Mouse (Mus musculus) embryonic facial prominence, embryonic 15.5 days (tissue): ENCODE data around the gene Plcxd1. TPM values are rescaled to one million over a fixed set of nuclear protein-coding genes. Genes with fewer than 3 reads are reported as not detected.
A peak's percentile ranks its signal among the peaks of the same experiment; 100 is the strongest.
"Not testable (repeated sequence)": the region's sequence is repeated elsewhere in the genome, so short reads cannot be mapped to it uniquely, and the experiment has no call there.

Experiments used
- ATAC-seq: fragments of 200-750 bp; cut with Nextera tagmentation; 2 replicates; pipeline ENCODE4 v1.8.0; 2017; ENCODE audit warnings: low read depth, moderate TSS enrichment; ENCODE audit not compliant: insufficient number of reproducible peaks, low FRiP score, low TSS enrichment
- H3K27ac ChIP-seq: fragments of 300-500 bp; sonication (generic); replicated peaks from 2 replicates; pipeline ENCODE4 v1.5.1; 2015; ENCODE audit warnings: mild to moderate bottlenecking, inconsistent platforms
- H3K27me3 ChIP-seq: fragments of 300-500 bp; sonication (generic); 2 replicates; pipeline ENCODE4 v1.6.1; 2015; ENCODE audit warnings: inconsistent platforms
- H3K36me3 ChIP-seq: fragments of 300-500 bp; sonication (generic); 2 replicates; pipeline ENCODE4 v1.6.1; 2015; ENCODE audit warnings: mild to moderate bottlenecking, inconsistent platforms
- H3K4me1 ChIP-seq: fragments of 300-500 bp; sonication (generic); 2 replicates; pipeline ENCODE4 v1.6.1; 2015; ENCODE audit warnings: inconsistent platforms
- H3K4me2 ChIP-seq: fragments of 300-500 bp; sonication (generic); replicated peaks from 2 replicates; pipeline ENCODE4 v1.6.1; 2015; ENCODE audit warnings: mild to moderate bottlenecking, inconsistent platforms
- H3K4me3 ChIP-seq: fragments of 300-500 bp; sonication (generic); replicated peaks from 2 replicates; pipeline ENCODE4 v1.5.1; 2015; ENCODE audit warnings: mild to moderate bottlenecking, inconsistent platforms
- H3K9ac ChIP-seq: fragments of 300-500 bp; sonication (generic); 2 replicates; pipeline ENCODE4 v1.6.1; 2015; ENCODE audit warnings: inconsistent platforms
- H3K9me3 ChIP-seq: fragments of 300-500 bp; sonication (generic); replicated peaks from 2 replicates; pipeline ENCODE4 v1.6.1; 2016; ENCODE audit warnings: inconsistent platforms
- WGBS: fragments of 180-500 bp; shearing (Covaris S2); methylation state at CpG from one replicate; pipeline ENCODE4 v1.1.7; 2015; 5-methylcytosine and 5-hydroxymethylcytosine counted together
- polyA plus RNA-seq: library from polyadenylated mRNA; unstranded; fragments of >200 nt; fragmentation: Nextera tagmentation; extraction: Ambion mirVana; gene quantifications from 2 replicates; pipeline ENCODE4 v1.2.1, GENCODE M21; 2015

Gene Plcxd1
- polyA plus RNA-seq = 1.9 and 3.9 TPM in 2 replicates

- peaks cover 26% of the 10 kb centered on the region for H3K4me1 ChIP-seq
- H3K36me3 ChIP-seq = peaks cover 21% of the 10 kb centered on the region
- H3K4me2 ChIP-seq = peak within 1 kb of the TSS; percentile 83
- no peaks in the 10 kb centered on the region for H3K27me3 ChIP-seq
- H3K4me3 ChIP-seq = peak within 1 kb of the TSS; percentile 38
- no peak within 1 kb of the TSS for H3K9ac ChIP-seq
- 6% methylated on average over 25 of the region's 25 CpGs for WGBS
- H3K27ac ChIP-seq = peak within 1 kb of the TSS; percentile 17
- H3K9me3 ChIP-seq = no peaks in the 10 kb centered on the region
- peak; percentile 35; the same call in 1 of the 2 replicates for ATAC-seq
Measured at GRCm38 (mm10) chr5:110099656-110100580, at the start of gene Plcxd1. Gene Plcxd1 (plus strand): TSS chr5:110099969.

GRCm38 (mm10) chr5:110057637-110058408 lies 41.9 kb upstream of the Plcxd1 start:
- H3K4me1 ChIP-seq = no peaks in the 10 kb centered on the region
- 2% methylated on average over 19 of the region's 19 CpGs for WGBS
- ATAC-seq = peak; percentile 93
- H3K9me3 ChIP-seq = no peaks in the 10 kb centered on the region
- H3K36me3 ChIP-seq = no peaks in the 10 kb centered on the region
- peak overlapping the region; percentile 50 for H3K4me2 ChIP-seq
- no peaks in the 10 kb centered on the region for H3K27me3 ChIP-seq
- H3K9ac ChIP-seq = 0 out of 2 replicates have a peak overlapping the region, but pooled peaks have one; percentile 33
- 0 out of 2 replicates have a peak overlapping the region, but pooled peaks have one; percentile 51 for H3K27ac ChIP-seq
- peak overlapping the region; percentile 54 for H3K4me3 ChIP-seq

- peaks cover 18% of the 10 kb centered on the region for H3K9me3 ChIP-seq
- H3K4me3 ChIP-seq, ATAC-seq, H3K9ac ChIP-seq, H3K27me3 ChIP-seq, H3K4me1 ChIP-seq, H3K27ac ChIP-seq, H3K36me3 ChIP-seq, H3K4me2 ChIP-seq: not testable (repeated sequence)
- WGBS = 96% methylated on average over 2 of the region's 2 CpGs
Measured at GRCm38 (mm10) chr5:110072413-110072812, 27.4 kb upstream of the Plcxd1 start, which contains the start of gene Gm17655. Gene Gm17655 (minus strand): TSS chr5:110072513.

GRCm38 (mm10) chr5:110082961-110083360 lies 16.8 kb upstream of the Plcxd1 start:
- Histone ChIP-seq H3K36me3 (no peaks in the 10 kb centered on the region), H3K9ac (no peak overlapping the region), H3K9me3 (0 out of 2 replicates have a peak, but pooled peaks cover 16% of the 10 kb centered on the region), H3K27ac (no peak overlapping the region), H3K4me2 (no peak overlapping the region), H3K4me1 (no peaks in the 10 kb centered on the region), H3K27me3 (no peaks in the 10 kb centered on the region), H3K4me3 (no peak overlapping the region)
- WGBS = 78% methylated on average over 4 of the region's 4 CpGs
- no peak for ATAC-seq

GRCm38 (mm10) chr5:110086161-110086866 lies 13.5 kb upstream of the Plcxd1 start:
- Histone ChIP-seq H3K27me3 (no peaks in the 10 kb centered on the region), H3K4me2 (no peak overlapping the region), H3K36me3 (no peaks in the 10 kb centered on the region), H3K4me1 (no peaks in the 10 kb centered on the region), H3K9ac (no peak overlapping the region), H3K27ac (no peak overlapping the region), H3K9me3 (0 out of 2 replicates have a peak, but pooled peaks cover under 1% of the 10 kb centered on the region), H3K4me3 (no peak overlapping the region)
- 31% methylated on average over 14 of the region's 14 CpGs for WGBS
- ATAC-seq = no peak

- Histone ChIP-seq H3K27me3 (no peaks in the 10 kb centered on the region), H3K27ac (no peak overlapping the region), H3K36me3 (no peaks in the 10 kb centered on the region), H3K4me2 (no peak overlapping the region), H3K9me3 (no peaks in the 10 kb centered on the region), H3K9ac (no peak overlapping the region), H3K4me1 (peaks cover 3% of the 10 kb centered on the region), H3K4me3 (no peak overlapping the region)
- WGBS = 69% methylated on average over 2 of the region's 2 CpGs
- ATAC-seq = no peak
Measured at GRCm38 (mm10) chr5:110091546-110091945, 8.2 kb upstream of the Plcxd1 start.

- peak within 1 kb of the TSS; percentile 56 for H3K4me3 ChIP-seq
- peak within 1 kb of the TSS; percentile 29 for H3K9ac ChIP-seq
- H3K4me2 ChIP-seq = peak within 1 kb of the TSS; percentile 76
- peaks cover 3% of the 10 kb centered on the region for H3K4me1 ChIP-seq
- H3K27ac ChIP-seq = peak within 1 kb of the TSS; percentile 56
- no peaks in the 10 kb centered on the region for H3K9me3 ChIP-seq
- 1% methylated on average over 24 of the region's 25 CpGs for WGBS
- ATAC-seq = peak; percentile 93
- no peaks in the 10 kb centered on the region for H3K36me3 ChIP-seq
- no peaks in the 10 kb centered on the region for H3K27me3 ChIP-seq
Measured at GRCm38 (mm10) chr5:110094030-110094846, 5.5 kb upstream of the Plcxd1 start, which contains the start of gene Gm35315. Gene Gm35315 (minus strand): TSS chr5:110094420.

- peak overlapping the region; percentile 56 for H3K27ac ChIP-seq
- no peaks in the 10 kb centered on the region for H3K9me3 ChIP-seq
- H3K4me2 ChIP-seq = peak overlapping the region; percentile 76
- no peaks in the 10 kb centered on the region for H3K27me3 ChIP-seq
- H3K9ac ChIP-seq = peak overlapping the region; percentile 13; the same call in 1 of the 2 replicates
- WGBS = 5% methylated on average over 4 of the region's 4 CpGs
- H3K4me3 ChIP-seq = peak overlapping the region; percentile 56
- H3K4me1 ChIP-seq = peaks cover 4% of the 10 kb centered on the region
- ATAC-seq = no peak
- no peaks in the 10 kb centered on the region for H3K36me3 ChIP-seq
Measured at GRCm38 (mm10) chr5:110094847-110095213, 4.9 kb upstream of the Plcxd1 start.

- Histone ChIP-seq H3K4me2 (no peak overlapping the region), H3K4me3 (no peak overlapping the region), H3K9ac (no peak overlapping the region), H3K9me3 (no peaks in the 10 kb centered on the region), H3K27me3 (no peaks in the 10 kb centered on the region), H3K4me1 (peaks cover 29% of the 10 kb centered on the region), H3K36me3 (peaks cover 12% of the 10 kb centered on the region), H3K27ac (peak overlapping the region; percentile 17)
- WGBS = 22% methylated on average over 1 of the region's 1 CpGs
- no peak for ATAC-seq
Measured at GRCm38 (mm10) chr5:110098991-110099477, 735 bp upstream of the Plcxd1 start.
